Mouse (Mus musculus): ENCODE data around the gene Olfr1044. TPM values are rescaled to one million over a fixed set of nuclear protein-coding genes. Genes with fewer than 3 reads are reported as not detected.
"Not testable (repeated sequence)": the region's sequence is repeated elsewhere in the genome, so short reads cannot be mapped to it uniquely, and the experiment has no call there.

Gene Olfr1044
- polyA plus RNA-seq (2015; fragmentation: Nextera tagmentation; extraction: Ambion mirVana), result not detected in 2 replicates

- Histone ChIP-seq H3K36me3 (ENCODE audit: insufficient read depth, low read length) (no peaks in the 10 kb centered on the region), H3K9me3 (ENCODE audit: low read length) (no peaks in the 10 kb centered on the region), H3K9ac (replicated peaks; ENCODE audit: low read length) (no peak within 1 kb of the TSS), H3K27ac (ENCODE audit: low read length) (no peak within 1 kb of the TSS), H3K4me1 (ENCODE audit: insufficient read depth, low read length) (no peaks in the 10 kb centered on the region), H3K27me3 (ENCODE audit: insufficient read depth, low read length) (no peaks in the 10 kb centered on the region), H3K4me3 (ENCODE audit: low read length) (no peak within 1 kb of the TSS), H3K4me2 (replicated peaks; ENCODE audit: low read depth, low read length) (no peak within 1 kb of the TSS)
- ATAC-seq (ENCODE audit: low FRiP score, low TSS enrichment), result no peak
Observed at GRCm38 (mm10) chr2:86177720-86178119, at the start of gene Olfr1044. Gene Olfr1044, minus strand, starts transcription at chr2:86177820.

- 78% methylated on average over 2 of the region's 2 CpGs for WGBS
- no peak within 1 kb of the TSS for H3K9ac ChIP-seq (replicated peaks; ENCODE audit: low read length)
Observed at GRCm38 (mm10) chr2:86219214-86219613, 41.6 kb upstream of the Olfr1044 start, which contains the start of gene Olfr1046. Gene Olfr1046, minus strand, starts transcription at chr2:86219314.

GRCm38 (mm10) chr2:86202909-86203308, 25.3 kb upstream of the Olfr1044 start, which contains the start of gene Olfr1045:
Gene Olfr1045, minus strand, starts transcription at chr2:86203009.
- Histone ChIP-seq H3K36me3 (ENCODE audit: insufficient read depth, low read length) (no peaks in the 10 kb centered on the region), H3K4me3 (ENCODE audit: low read length) (no peak within 1 kb of the TSS), H3K4me1 (ENCODE audit: insufficient read depth, low read length) (no peaks in the 10 kb centered on the region), H3K27ac (ENCODE audit: low read length) (no peak within 1 kb of the TSS), H3K4me2 (replicated peaks; ENCODE audit: low read depth, low read length) (no peak within 1 kb of the TSS), H3K9me3 (ENCODE audit: low read length) (no peaks in the 10 kb centered on the region), H3K9ac (replicated peaks; ENCODE audit: low read length) (no peak within 1 kb of the TSS), H3K27me3 (ENCODE audit: insufficient read depth, low read length) (no peaks in the 10 kb centered on the region)
- no peak for ATAC-seq (ENCODE audit: low FRiP score, low TSS enrichment)

More at GRCm38 (mm10) chr2:86219214-86219613, 41.6 kb upstream of the Olfr1044 start, which contains the start of gene Olfr1046:
- Histone ChIP-seq H3K4me3 (ENCODE audit: low read length) (no peak within 1 kb of the TSS), H3K27ac (ENCODE audit: low read length) (no peak within 1 kb of the TSS), H3K36me3 (ENCODE audit: insufficient read depth, low read length) (no peaks in the 10 kb centered on the region), H3K4me2 (replicated peaks; ENCODE audit: low read depth, low read length) (no peak within 1 kb of the TSS), H3K9me3 (ENCODE audit: low read length) (no peaks in the 10 kb centered on the region), H3K4me1 (ENCODE audit: insufficient read depth, low read length) (no peaks in the 10 kb centered on the region), H3K27me3 (ENCODE audit: insufficient read depth, low read length) (no peaks in the 10 kb centered on the region)
- ATAC-seq (ENCODE audit: low FRiP score, low TSS enrichment), result no peak

- WGBS, result 48% methylated on average over 1 of the region's 1 CpGs
Observed at GRCm38 (mm10) chr2:86195863-86196262, 18.2 kb upstream of the Olfr1044 start.

GRCm38 (mm10) chr2:86185583-86185982, 8.0 kb upstream of the Olfr1044 start, which contains the start of gene Olfr52:
Gene Olfr52, minus strand, starts transcription at chr2:86185683.
- ATAC-seq (ENCODE audit: low FRiP score, low TSS enrichment), result no peak
- H3K27me3 ChIP-seq (ENCODE audit: insufficient read depth, low read length), result no peaks in the 10 kb centered on the region

More at GRCm38 (mm10) chr2:86195863-86196262, 18.2 kb upstream of the Olfr1044 start:
- H3K9ac ChIP-seq (replicated peaks; ENCODE audit: low read length), result no peak overlapping the region
- no peak for ATAC-seq (ENCODE audit: low FRiP score, low TSS enrichment)
- H3K36me3 ChIP-seq (ENCODE audit: insufficient read depth, low read length), result no peaks in the 10 kb centered on the region
- no peaks in the 10 kb centered on the region for H3K4me1 ChIP-seq (ENCODE audit: insufficient read depth, low read length)
- H3K4me2 ChIP-seq (replicated peaks; ENCODE audit: low read depth, low read length), result no peak overlapping the region
- H3K9me3 ChIP-seq (ENCODE audit: low read length), result no peaks in the 10 kb centered on the region
- H3K27me3 ChIP-seq (ENCODE audit: insufficient read depth, low read length), result no peaks in the 10 kb centered on the region
- H3K4me3 ChIP-seq (ENCODE audit: low read length), result no peak overlapping the region
- no peak overlapping the region for H3K27ac ChIP-seq (ENCODE audit: low read length)

GRCm38 (mm10) chr2:86179950-86180349, 2.3 kb upstream of the Olfr1044 start:
- ATAC-seq (ENCODE audit: low FRiP score, low TSS enrichment), result no peak
- no peaks in the 10 kb centered on the region for H3K36me3 ChIP-seq (ENCODE audit: insufficient read depth, low read length)
- no peaks in the 10 kb centered on the region for H3K27me3 ChIP-seq (ENCODE audit: insufficient read depth, low read length)
- H3K9ac ChIP-seq (replicated peaks; ENCODE audit: low read length), result no peak overlapping the region
- no peak overlapping the region for H3K27ac ChIP-seq (ENCODE audit: low read length)
- H3K9me3 ChIP-seq (ENCODE audit: low read length), result no peaks in the 10 kb centered on the region
- WGBS, result 83% methylated on average over 3 of the region's 3 CpGs
- H3K4me1 ChIP-seq (ENCODE audit: insufficient read depth, low read length), result no peaks in the 10 kb centered on the region
- no peak overlapping the region for H3K4me2 ChIP-seq (replicated peaks; ENCODE audit: low read depth, low read length)
- H3K4me3 ChIP-seq (ENCODE audit: low read length), result no peak overlapping the region

More at GRCm38 (mm10) chr2:86185583-86185982, 8.0 kb upstream of the Olfr1044 start, which contains the start of gene Olfr52:
- Histone ChIP-seq H3K9ac (replicated peaks; ENCODE audit: low read length) (no peak within 1 kb of the TSS), H3K4me1 (ENCODE audit: insufficient read depth, low read length) (no peaks in the 10 kb centered on the region), H3K4me2 (replicated peaks; ENCODE audit: low read depth, low read length) (no peak within 1 kb of the TSS), H3K9me3 (ENCODE audit: low read length) (no peaks in the 10 kb centered on the region), H3K4me3 (ENCODE audit: low read length) (no peak within 1 kb of the TSS), H3K36me3 (ENCODE audit: insufficient read depth, low read length) (no peaks in the 10 kb centered on the region), H3K27ac (ENCODE audit: low read length) (no peak within 1 kb of the TSS)

GRCm38 (mm10) chr2:86175422-86175821, 2.2 kb downstream of the Olfr1044 start:
- not testable (repeated sequence) for H3K4me1 ChIP-seq (ENCODE audit: insufficient read depth, low read length); H3K27me3 ChIP-seq (ENCODE audit: insufficient read depth, low read length); H3K4me3 ChIP-seq (ENCODE audit: low read length); H3K36me3 ChIP-seq (ENCODE audit: insufficient read depth, low read length); H3K9ac ChIP-seq (replicated peaks; ENCODE audit: low read length); ATAC-seq (ENCODE audit: low FRiP score, low TSS enrichment); H3K9me3 ChIP-seq (ENCODE audit: low read length); H3K27ac ChIP-seq (ENCODE audit: low read length); H3K4me2 ChIP-seq (replicated peaks; ENCODE audit: low read depth, low read length)
- 84% methylated on average over 7 of the region's 7 CpGs for WGBS

GRCm38 (mm10) chr2:86167422-86167821, 10.2 kb downstream of the Olfr1044 start, which contains the start of gene Olfr1043:
Gene Olfr1043, minus strand, starts transcription at chr2:86167522.
- WGBS, result 90% methylated on average over 2 of the region's 2 CpGs
- no peak within 1 kb of the TSS for H3K4me2 ChIP-seq (replicated peaks; ENCODE audit: low read depth, low read length)
- no peak for ATAC-seq (ENCODE audit: low FRiP score, low TSS enrichment)
- H3K36me3 ChIP-seq (ENCODE audit: insufficient read depth, low read length), result no peaks in the 10 kb centered on the region
- no peak within 1 kb of the TSS for H3K27ac ChIP-seq (ENCODE audit: low read length)
- H3K27me3 ChIP-seq (ENCODE audit: insufficient read depth, low read length), result no peaks in the 10 kb centered on the region
- no peak within 1 kb of the TSS for H3K4me3 ChIP-seq (ENCODE audit: low read length)
- H3K4me1 ChIP-seq (ENCODE audit: insufficient read depth, low read length), result no peaks in the 10 kb centered on the region
- H3K9me3 ChIP-seq (ENCODE audit: low read length), result no peaks in the 10 kb centered on the region
- H3K9ac ChIP-seq (replicated peaks; ENCODE audit: low read length), result no peak within 1 kb of the TSS

GRCm38 (mm10) chr2:86161738-86162137, 15.9 kb downstream of the Olfr1044 start, which contains the start of gene Olfr1042:
Gene Olfr1042, minus strand, starts transcription at chr2:86161838.
- Histone ChIP-seq H3K27ac (ENCODE audit: low read length) (no peak within 1 kb of the TSS), H3K27me3 (ENCODE audit: insufficient read depth, low read length) (no peaks in the 10 kb centered on the region), H3K36me3 (ENCODE audit: insufficient read depth, low read length) (no peaks in the 10 kb centered on the region), H3K9me3 (ENCODE audit: low read length) (no peaks in the 10 kb centered on the region), H3K4me2 (replicated peaks; ENCODE audit: low read depth, low read length) (no peak within 1 kb of the TSS), H3K4me3 (ENCODE audit: low read length) (no peak within 1 kb of the TSS), H3K9ac (replicated peaks; ENCODE audit: low read length) (no peak within 1 kb of the TSS), H3K4me1 (ENCODE audit: insufficient read depth, low read length) (no peaks in the 10 kb centered on the region)
- WGBS, result 88% methylated on average over 2 of the region's 2 CpGs
- ATAC-seq (ENCODE audit: low FRiP score, low TSS enrichment), result no peak

- no peaks in the 10 kb centered on the region for H3K9me3 ChIP-seq (ENCODE audit: low read length)
- WGBS, result 88% methylated on average over 1 of the region's 1 CpGs
Observed at GRCm38 (mm10) chr2:86146632-86147031, 31.0 kb downstream of the Olfr1044 start, which contains the start of gene Olfr1040. Gene Olfr1040, minus strand, starts transcription at chr2:86146732.

More at GRCm38 (mm10) chr2:86146632-86147031, 31.0 kb downstream of the Olfr1044 start, which contains the start of gene Olfr1040:
- no peaks in the 10 kb centered on the region for H3K27me3 ChIP-seq (ENCODE audit: insufficient read depth, low read length)
- H3K4me3 ChIP-seq (ENCODE audit: low read length), result no peak within 1 kb of the TSS
- H3K4me1 ChIP-seq (ENCODE audit: insufficient read depth, low read length), result no peaks in the 10 kb centered on the region
- H3K36me3 ChIP-seq (ENCODE audit: insufficient read depth, low read length), result no peaks in the 10 kb centered on the region
- no peak within 1 kb of the TSS for H3K4me2 ChIP-seq (replicated peaks; ENCODE audit: low read depth, low read length)
- no peak within 1 kb of the TSS for H3K9ac ChIP-seq (replicated peaks; ENCODE audit: low read length)
- H3K27ac ChIP-seq (ENCODE audit: low read length), result no peak within 1 kb of the TSS
- no peak for ATAC-seq (ENCODE audit: low FRiP score, low TSS enrichment)

Measured in kidney, embryonic 16.5 days (tissue).